In genomic region chr5:135236571-135236970, GRCm38 (mm10) we compare ENCODE assay signal across 9 mouse cellular contexts. TPM values are rescaled to one million over a fixed set of nuclear protein-coding genes. Genes with fewer than 3 reads are reported as not detected.
DNase-seq lines count a peak whose midpoint lies in the region; ATAC-seq and TF ChIP-seq lines count a peak whose summit lies in the region.
"Had no signal": no experiment of that assay in that cellular context is flagged by ENCODE, and none has a peak within 500 bp of the region (broad histone marks: within the 10 kb centered on the region; RNA-seq: fewer than 3 reads in every experiment).

No protein-coding gene starts in this region.

- no peak for ATAC-seq in kidney, embryonic 14.5 days (ENCODE audit: low FRiP score, low TSS enrichment)
- peak; percentile 67 for ATAC-seq in megakaryocyte-erythroid progenitor cell, adult 5-6 weeks (replicated peaks; ENCODE audit: low FRiP score, low TSS enrichment, poor library complexity, severe bottlenecking)

- peak; percentile 67 for DNase-seq in kidney, adult 2 months
- peak; percentile 26 for DNase-seq in MEL-GATA-1-ER (ENCODE audit: extremely low read depth, low read depth)
- peak; percentile 52 for DNase-seq in cerebellum, adult 8-10 months
- peak; percentile 73 for DNase-seq in gastrocnemius, postnatal 10 days
- peak; percentile 76 to 81 for DNase-seq in layer of hippocampus, postnatal 10 days (ENCODE audit: low spot score in 2 of 2)
- peak; percentile 41 to 52 for DNase-seq in thymus, postnatal 36 days

- no peak overlapping the region for H3K4me2 ChIP-seq in kidney, embryonic 14.5 days (replicated peaks; ENCODE audit: low read depth, low read length)
- H3K4me2 ChIP-seq: neural tube, embryonic 13.5 days had no signal

- TF ChIP-seq CTCF in kidney, adult 2 months (conservative IDR thresholded peaks at IDR 0.05; ENCODE audit: insufficient read depth, insufficient read length, low read depth, low read length) = peak; percentile 78

- no peak overlapping the region for H3K4me3 ChIP-seq in kidney, adult 2 months (ENCODE audit: insufficient read depth, low read depth, low read length)
- H3K4me3 ChIP-seq in kidney, embryonic 14.5 days (ENCODE audit: low read length) = no peak overlapping the region
- H3K4me3 ChIP-seq: neural tube, embryonic 13.5 days had no signal

- H3K36me3 ChIP-seq in kidney, adult 2 months (ENCODE audit: control insufficient read depth, insufficient read depth, low read length) = peaks cover 9% of the 10 kb centered on the region
- peaks cover 98% of the 10 kb centered on the region for H3K36me3 ChIP-seq in kidney, embryonic 14.5 days (ENCODE audit: control insufficient read depth, insufficient read depth, low read length)

- no peak for TF ChIP-seq POLR2A in kidney, adult 2 months (IDR thresholded peaks at IDR 0.05; ENCODE audit: low read depth, low read length)

- no peaks in the 10 kb centered on the region for H3K4me1 ChIP-seq in kidney, adult 2 months (ENCODE audit: control insufficient read depth, insufficient read depth, low read length)
- no peaks in the 10 kb centered on the region for H3K4me1 ChIP-seq in kidney, embryonic 14.5 days (ENCODE audit: control insufficient read depth, insufficient read depth, low read length)
- H3K4me1 ChIP-seq: neural tube, embryonic 13.5 days had no signal

- 6% methylated on average over 2 of the region's 2 CpGs for WGBS in kidney, adult 2 months
- WGBS in kidney, embryonic 14.5 days = 37% methylated on average over 2 of the region's 2 CpGs

- no peaks in the 10 kb centered on the region for H3K27me3 ChIP-seq in kidney, adult 2 months (replicated peaks; ENCODE audit: control insufficient read depth, insufficient read depth, low read length)
- H3K27me3 ChIP-seq in kidney, embryonic 14.5 days (ENCODE audit: control insufficient read depth, insufficient read depth, low read length) = no peaks in the 10 kb centered on the region
- H3K27me3 ChIP-seq: neural tube, embryonic 13.5 days had no signal

- H3K9me3 ChIP-seq in kidney, embryonic 14.5 days (ENCODE audit: control insufficient read depth, low read length) = no peaks in the 10 kb centered on the region
- H3K9me3 ChIP-seq: neural tube, embryonic 13.5 days had no signal

- no peak overlapping the region for H3K9ac ChIP-seq in kidney, embryonic 14.5 days (ENCODE audit: low read depth, low read length)
- H3K9ac ChIP-seq: neural tube, embryonic 13.5 days had no signal

- no peak overlapping the region for H3K27ac ChIP-seq in kidney, adult 2 months (ENCODE audit: insufficient read depth, low read depth, low read length)
- H3K27ac ChIP-seq in kidney, embryonic 14.5 days (ENCODE audit: low read depth, low read length) = no peak overlapping the region
- H3K27ac ChIP-seq: neural tube, embryonic 13.5 days had no signal

RNA-seq across cellular contexts. Expression of gene Fzd9, which starts 14.5 kb away (rescaled TPM):
- 0.67 and 0.83 TPM in 2 replicates for polyA plus RNA-seq in kidney, adult 2 months (2012; rRNA removed)
- 0.54 and 1.1 TPM in 2 replicates for polyA plus RNA-seq in kidney, embryonic 14.5 days (2014; fragmentation: Nextera tagmentation; extraction: Ambion mirVana)
- 1 to 10 TPM; 9.2 to 9.8 TPM for total RNA-seq in gastrocnemius, postnatal 10 days (2021)
- total RNA-seq in layer of hippocampus, postnatal 10 days (2021) = 10 to 100 TPM; 11.7 to 12.1 TPM
- total RNA-seq in megakaryocyte-erythroid progenitor cell, adult 5-6 weeks (2014; fragmentation: Nextera tagmentation) = 0.30 and 0.37 TPM in 2 replicates
- 0.38 TPM in 1 of 2 replicates, not detected in the other for total RNA-seq in megakaryocyte-erythroid progenitor cell, adult 5-6 weeks (2017)

RNA-seq across cellular contexts. Expression of gene Baz1b, which starts 49.5 kb away (rescaled TPM):
- polyA plus RNA-seq in kidney, adult 2 months (2012; rRNA removed) = 16.5 and 18.7 TPM in 2 replicates
- polyA plus RNA-seq in kidney, embryonic 14.5 days (2014; fragmentation: Nextera tagmentation; extraction: Ambion mirVana) = 35.8 and 68.8 TPM in 2 replicates
- total RNA-seq in gastrocnemius, postnatal 10 days (2021) = 10 to 100 TPM; 29.0 to 39.2 TPM
- 10 to 100 TPM; 47.8 to 51.1 TPM for total RNA-seq in layer of hippocampus, postnatal 10 days (2021)
- total RNA-seq in megakaryocyte-erythroid progenitor cell, adult 5-6 weeks (2014; fragmentation: Nextera tagmentation) = 128 and 135 TPM in 2 replicates
- total RNA-seq in megakaryocyte-erythroid progenitor cell, adult 5-6 weeks (2017) = 154 and 160 TPM in 2 replicates

Comparison
In these comparisons a context has a peak if more than half of its experiments do, and no peak if none do; other contexts are left out.
1. DNase-seq: peak in every context shown above with its lines; median percentile 78 in layer of hippocampus, postnatal 10 days; 73 in gastrocnemius, postnatal 10 days; 67 in kidney, adult 2 months; 52 in cerebellum, adult 8-10 months; 46 in thymus, postnatal 36 days; 26 in MEL-GATA-1-ER.
2. RNA of gene Fzd9, which starts 14.5 kb away (total RNA-seq): 11.7 to 12.1 TPM in layer of hippocampus, postnatal 10 days and 9.2 to 9.8 TPM in gastrocnemius, postnatal 10 days; 0.30 to 0.38 TPM in megakaryocyte-erythroid progenitor cell, adult 5-6 weeks; every median in the first group is over 4 times any median in the second.